Mouse (Mus musculus): Measurements from ENCODE around the gene March1. TPM values are rescaled to one million over a fixed set of nuclear protein-coding genes. Genes with fewer than 3 reads are reported as not detected.

The March1 gene
- total and polyA plus RNA-seq, 2 experiments, result 0.44 to 4.4 TPM

GRCm38 (mm10) chr8:66326396-66326795, 708.7 kb downstream of the March1 start:
- peak; percentile 53 for DNase-seq (ENCODE audit: extremely low read depth, low read depth, low spot score)
- no peaks in the 10 kb centered on the region for H3K36me3 ChIP-seq (ENCODE audit: control insufficient read depth, insufficient read depth, low read length)
- H3K27me3 ChIP-seq (ENCODE audit: control insufficient read depth, insufficient read depth, low read length), result no peaks in the 10 kb centered on the region
- H3K79me2 ChIP-seq (ENCODE audit: control insufficient read depth, insufficient read depth, low read length), result no peaks in the 10 kb centered on the region
- no peak overlapping the region for H3K9ac ChIP-seq (ENCODE audit: low read depth, low read length)
- no peak overlapping the region for H3K27ac ChIP-seq (replicated peaks; ENCODE audit: insufficient read depth, low read depth, low read length)
- no peaks in the 10 kb centered on the region for H3K4me1 ChIP-seq (ENCODE audit: control insufficient read depth, insufficient read depth, low read length)
- H3K4me3 ChIP-seq (ENCODE audit: insufficient read depth, low read depth, low read length), result no peak overlapping the region
- TF ChIP-seq POLR2A (IDR thresholded peaks at IDR 0.05; ENCODE audit: extremely low read depth, insufficient read depth, low read length) (no peak), CTCF (IDR thresholded peaks at IDR 0.05; ENCODE audit: low read depth, low read length) (no peak)

- Histone ChIP-seq H3K4me1 (ENCODE audit: control insufficient read depth, insufficient read depth, low read length) (no peaks in the 10 kb centered on the region), H3K9ac (ENCODE audit: low read depth, low read length) (no peak overlapping the region), H3K36me3 (ENCODE audit: control insufficient read depth, insufficient read depth, low read length) (no peaks in the 10 kb centered on the region), H3K4me3 (ENCODE audit: insufficient read depth, low read depth, low read length) (no peak overlapping the region), H3K79me2 (ENCODE audit: control insufficient read depth, insufficient read depth, low read length) (no peaks in the 10 kb centered on the region), H3K27me3 (ENCODE audit: control insufficient read depth, insufficient read depth, low read length) (no peaks in the 10 kb centered on the region), H3K27ac (replicated peaks; ENCODE audit: insufficient read depth, low read depth, low read length) (no peak overlapping the region)
- no peak for DNase-seq (ENCODE audit: extremely low read depth, low read depth, low spot score)
- WGBS, result 84% methylated on average over 3 of the region's 3 CpGs
- no peak for TF ChIP-seq POLR2A (IDR thresholded peaks at IDR 0.05; ENCODE audit: extremely low read depth, insufficient read depth, low read length)
- TF ChIP-seq CTCF (IDR thresholded peaks at IDR 0.05; ENCODE audit: low read depth, low read length), result no peak
Measured at GRCm38 (mm10) chr8:66332206-66332605, 714.5 kb downstream of the March1 start.

GRCm38 (mm10) chr8:66334265-66334664, 716.6 kb downstream of the March1 start:
- Histone ChIP-seq H3K27me3 (ENCODE audit: control insufficient read depth, insufficient read depth, low read length) (no peaks in the 10 kb centered on the region), H3K4me3 (ENCODE audit: insufficient read depth, low read depth, low read length) (no peak overlapping the region), H3K36me3 (ENCODE audit: control insufficient read depth, insufficient read depth, low read length) (no peaks in the 10 kb centered on the region), H3K9ac (ENCODE audit: low read depth, low read length) (no peak overlapping the region), H3K79me2 (ENCODE audit: control insufficient read depth, insufficient read depth, low read length) (no peaks in the 10 kb centered on the region), H3K27ac (replicated peaks; ENCODE audit: insufficient read depth, low read depth, low read length) (no peak overlapping the region), H3K4me1 (ENCODE audit: control insufficient read depth, insufficient read depth, low read length) (no peaks in the 10 kb centered on the region)
- TF ChIP-seq CTCF (IDR thresholded peaks at IDR 0.05; ENCODE audit: low read depth, low read length) (no peak), POLR2A (IDR thresholded peaks at IDR 0.05; ENCODE audit: extremely low read depth, insufficient read depth, low read length) (no peak)
- 65% methylated on average over 3 of the region's 3 CpGs for WGBS
- peak; percentile 27 for DNase-seq (ENCODE audit: extremely low read depth, low read depth, low spot score)

- no peaks in the 10 kb centered on the region for H3K4me1 ChIP-seq (ENCODE audit: control insufficient read depth, insufficient read depth, low read length)
- H3K27ac ChIP-seq (replicated peaks; ENCODE audit: insufficient read depth, low read depth, low read length), result no peak overlapping the region
Measured at GRCm38 (mm10) chr8:66339551-66339950, 721.9 kb downstream of the March1 start.

GRCm38 (mm10) chr8:66342928-66343327, 725.2 kb downstream of the March1 start:
- H3K4me1 ChIP-seq (ENCODE audit: control insufficient read depth, insufficient read depth, low read length), result no peaks in the 10 kb centered on the region
- no peaks in the 10 kb centered on the region for H3K27me3 ChIP-seq (ENCODE audit: control insufficient read depth, insufficient read depth, low read length)
- no peak overlapping the region for H3K4me3 ChIP-seq (ENCODE audit: insufficient read depth, low read depth, low read length)
- H3K79me2 ChIP-seq (ENCODE audit: control insufficient read depth, insufficient read depth, low read length), result no peaks in the 10 kb centered on the region
- WGBS, result 74% methylated on average over 1 of the region's 1 CpGs
- DNase-seq (ENCODE audit: extremely low read depth, low read depth, low spot score), result no peak
- no peak for TF ChIP-seq POLR2A (IDR thresholded peaks at IDR 0.05; ENCODE audit: extremely low read depth, insufficient read depth, low read length)
- no peak for TF ChIP-seq CTCF (IDR thresholded peaks at IDR 0.05; ENCODE audit: low read depth, low read length)
- no peak overlapping the region for H3K9ac ChIP-seq (ENCODE audit: low read depth, low read length)
- no peaks in the 10 kb centered on the region for H3K36me3 ChIP-seq (ENCODE audit: control insufficient read depth, insufficient read depth, low read length)
- H3K27ac ChIP-seq (replicated peaks; ENCODE audit: insufficient read depth, low read depth, low read length), result no peak overlapping the region

More at GRCm38 (mm10) chr8:66339551-66339950, 721.9 kb downstream of the March1 start:
- H3K79me2 ChIP-seq (ENCODE audit: control insufficient read depth, insufficient read depth, low read length), result no peaks in the 10 kb centered on the region
- 74% methylated on average over 3 of the region's 3 CpGs for WGBS
- TF ChIP-seq POLR2A (IDR thresholded peaks at IDR 0.05; ENCODE audit: extremely low read depth, insufficient read depth, low read length) (no peak), CTCF (IDR thresholded peaks at IDR 0.05; ENCODE audit: low read depth, low read length) (no peak)
- DNase-seq (ENCODE audit: extremely low read depth, low read depth, low spot score), result no peak
- no peak overlapping the region for H3K4me3 ChIP-seq (ENCODE audit: insufficient read depth, low read depth, low read length)
- no peaks in the 10 kb centered on the region for H3K36me3 ChIP-seq (ENCODE audit: control insufficient read depth, insufficient read depth, low read length)
- no peak overlapping the region for H3K9ac ChIP-seq (ENCODE audit: low read depth, low read length)
- no peaks in the 10 kb centered on the region for H3K27me3 ChIP-seq (ENCODE audit: control insufficient read depth, insufficient read depth, low read length)

- DNase-seq (ENCODE audit: extremely low read depth, low read depth, low spot score), result no peak
- WGBS, result 80% methylated on average over 5 of the region's 5 CpGs
- no peaks in the 10 kb centered on the region for H3K79me2 ChIP-seq (ENCODE audit: control insufficient read depth, insufficient read depth, low read length)
Measured at GRCm38 (mm10) chr8:66362882-66363801, 745.4 kb downstream of the March1 start.

More at GRCm38 (mm10) chr8:66362882-66363801, 745.4 kb downstream of the March1 start:
- no peak overlapping the region for H3K9ac ChIP-seq (ENCODE audit: low read depth, low read length)
- TF ChIP-seq POLR2A (IDR thresholded peaks at IDR 0.05; ENCODE audit: extremely low read depth, insufficient read depth, low read length) (no peak), CTCF (IDR thresholded peaks at IDR 0.05; ENCODE audit: low read depth, low read length) (no peak)
- no peaks in the 10 kb centered on the region for H3K36me3 ChIP-seq (ENCODE audit: control insufficient read depth, insufficient read depth, low read length)
- no peak overlapping the region for H3K27ac ChIP-seq (replicated peaks; ENCODE audit: insufficient read depth, low read depth, low read length)
- no peaks in the 10 kb centered on the region for H3K4me1 ChIP-seq (ENCODE audit: control insufficient read depth, insufficient read depth, low read length)
- H3K4me3 ChIP-seq (ENCODE audit: insufficient read depth, low read depth, low read length), result no peak overlapping the region
- H3K27me3 ChIP-seq (ENCODE audit: control insufficient read depth, insufficient read depth, low read length), result no peaks in the 10 kb centered on the region

Measured in liver, adult 2 months (tissue).